Mouse (Mus musculus) lung, embryonic 14.5 days (tissue): ENCODE measurements around the gene Dusp6. TPM values are rescaled to one million over a fixed set of nuclear protein-coding genes. Genes with fewer than 3 reads are reported as not detected.

Source experiments
- ATAC-seq: fragments of 200-750 bp; cut with Nextera tagmentation; 2 replicates; pipeline ENCODE4 v1.8.0; 2017; ENCODE audit warnings: mild to moderate bottlenecking, moderate TSS enrichment, moderate library complexity; ENCODE audit not compliant: insufficient read depth
- DNase-seq: peaks from one replicate; pipeline ENCODE4 v3.0.0-alpha.2; 2015
- H3K27ac ChIP-seq: fragments of 300-500 bp; sonication (generic); 2 replicates; pipeline ENCODE4 v1.5.1; 2014; ENCODE audit warnings: low read depth, mild to moderate bottlenecking, moderate library complexity
- H3K27me3 ChIP-seq: fragments of 300-500 bp; sonication (generic); 2 replicates; pipeline ENCODE4 v1.6.1; 2014; ENCODE audit warnings: low read length, control low read depth; ENCODE audit not compliant: insufficient read depth
- H3K36me3 ChIP-seq: fragments of 300-500 bp; sonication (generic); 2 replicates; pipeline ENCODE4 v1.6.1; 2014; ENCODE audit warnings: control low read depth; ENCODE audit not compliant: insufficient read depth
- H3K4me1 ChIP-seq: fragments of 300-500 bp; sonication (generic); 2 replicates; pipeline ENCODE4 v1.6.1; 2014; ENCODE audit warnings: antibody characterized with exemption, control low read depth; ENCODE audit not compliant: insufficient read depth
- H3K4me2 ChIP-seq: fragments of 300-500 bp; sonication (generic); 2 replicates; pipeline ENCODE4 v1.6.1; 2014; ENCODE audit warnings: mild to moderate bottlenecking
- H3K4me3 ChIP-seq: fragments of 300-500 bp; sonication (generic); 2 replicates; pipeline ENCODE4 v1.5.1; 2014; ENCODE audit warnings: low read depth, low read length
- H3K9ac ChIP-seq: fragments of 300-500 bp; sonication (generic); 2 replicates; pipeline ENCODE4 v1.6.1; 2014
- H3K9me3 ChIP-seq: fragments of 300-500 bp; sonication (generic); 2 replicates; pipeline ENCODE4 v1.6.1; 2016; ENCODE audit warnings: low read depth, low read length, control low read depth
- CTCF ChIP-seq: IDR thresholded peaks from 2 replicates; pipeline ENCODE4 v1.5.1; 2016; ENCODE audit warnings: antibody characterized with exemption, low read depth
- WGBS: fragments of 180-500 bp; shearing (Covaris S2); extraction: QIAGEN DNeasy Blood & Tissue Kit; methylation state at CpG from one replicate; pipeline ENCODE4 v1.1.7; 2014; 5-methylcytosine and 5-hydroxymethylcytosine counted together
- polyA plus RNA-seq: library from polyadenylated mRNA; unstranded; fragments of >200 nt; fragmentation: Nextera tagmentation; extraction: Ambion mirVana; gene quantifications from 2 replicates; pipeline ENCODE4 v1.2.1, GENCODE M21; 2014

The Dusp6 gene
- polyA plus RNA-seq, 1 experiment from 2014 or later: 76.8 TPM

DNA sequence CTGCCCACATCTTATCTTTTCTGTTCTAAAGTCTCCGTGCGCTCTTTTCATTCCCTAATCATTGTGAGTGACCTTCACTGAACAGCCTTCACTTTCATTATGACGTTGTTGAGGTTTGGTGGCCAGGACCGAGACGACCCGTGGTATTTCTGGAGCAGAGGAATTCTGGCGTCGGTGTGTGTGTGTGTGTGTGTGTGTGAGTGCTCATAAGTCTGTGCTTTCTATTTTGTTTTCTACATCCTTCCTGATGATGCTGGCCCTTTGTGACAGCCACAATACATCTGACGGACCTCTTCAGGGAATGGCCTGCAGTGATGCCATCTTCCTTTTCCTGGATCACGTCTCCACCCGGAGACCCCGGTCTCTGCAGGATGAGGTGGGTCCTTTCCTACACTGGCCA is 11.6 kb downstream of the Dusp6 start:
- H3K4me3 ChIP-seq: no peak overlapping the region
- no peaks in the 10 kb centered on the region for H3K36me3 ChIP-seq
- H3K9ac ChIP-seq: no peak overlapping the region
- H3K9me3 ChIP-seq: no peaks in the 10 kb centered on the region
- peak; percentile 32 for DNase-seq
- no peak for ATAC-seq
- TF ChIP-seq CTCF: no peak
- H3K27me3 ChIP-seq: no peaks in the 10 kb centered on the region
- H3K4me2 ChIP-seq: no peak overlapping the region
- WGBS: 72% methylated on average over 12 of the region's 12 CpGs
- no peak overlapping the region for H3K27ac ChIP-seq
- no peaks in the 10 kb centered on the region for H3K4me1 ChIP-seq

DNA sequence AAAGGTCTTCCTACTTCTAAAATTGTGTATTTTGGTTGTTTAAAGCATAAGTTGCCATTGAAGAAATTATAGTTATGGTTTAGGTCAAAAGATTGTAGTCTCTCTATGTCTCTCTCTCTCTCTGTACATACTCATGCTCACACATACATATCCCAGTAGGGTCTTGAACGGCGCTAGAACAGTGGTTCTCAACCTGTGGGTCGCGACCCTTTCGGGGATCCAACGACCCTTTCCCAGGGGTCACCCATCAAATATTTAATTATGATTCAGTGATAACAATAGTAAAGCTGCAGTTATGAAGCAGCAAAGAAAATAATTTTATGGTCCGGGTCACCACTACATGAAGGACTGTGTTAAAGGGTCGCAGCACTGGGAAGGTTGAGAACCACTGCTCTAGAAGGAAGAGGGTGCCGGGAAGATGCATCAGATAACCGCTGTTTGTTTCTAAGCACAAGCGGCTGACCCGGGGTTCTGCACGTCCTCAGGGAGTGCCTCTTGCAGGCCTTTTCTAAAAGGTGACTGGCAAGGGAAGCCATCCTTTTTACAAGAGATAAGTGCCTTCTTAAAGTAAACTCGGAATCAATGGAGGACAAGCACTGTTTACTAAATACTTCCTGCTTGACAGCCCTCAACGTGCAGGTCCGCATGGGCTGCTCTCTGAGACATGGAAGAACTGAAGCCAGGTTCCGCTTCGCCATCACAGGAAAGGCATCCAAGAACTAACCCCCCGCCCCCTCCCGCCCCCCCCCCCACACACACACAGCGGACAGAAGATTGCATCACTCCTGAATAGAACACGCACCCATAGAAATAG is 16.2 kb downstream of the Dusp6 start:
- TF ChIP-seq CTCF: no peak
- H3K9me3 ChIP-seq: no peaks in the 10 kb centered on the region
- 0 out of 2 replicates have a peak overlapping the region, but pooled peaks have one; percentile 5 for H3K4me2 ChIP-seq
- no peak overlapping the region for H3K4me3 ChIP-seq
- H3K27me3 ChIP-seq: no peaks in the 10 kb centered on the region
- H3K4me1 ChIP-seq: no peaks in the 10 kb centered on the region
- no peak overlapping the region for H3K27ac ChIP-seq
- DNase-seq (peak; percentile 56), ATAC-seq (peak; percentile 57; the same call in 1 of the 2 replicates)
- no peaks in the 10 kb centered on the region for H3K36me3 ChIP-seq
- WGBS: 44% methylated on average over 22 of the region's 22 CpGs
- H3K9ac ChIP-seq: no peak overlapping the region

DNA sequence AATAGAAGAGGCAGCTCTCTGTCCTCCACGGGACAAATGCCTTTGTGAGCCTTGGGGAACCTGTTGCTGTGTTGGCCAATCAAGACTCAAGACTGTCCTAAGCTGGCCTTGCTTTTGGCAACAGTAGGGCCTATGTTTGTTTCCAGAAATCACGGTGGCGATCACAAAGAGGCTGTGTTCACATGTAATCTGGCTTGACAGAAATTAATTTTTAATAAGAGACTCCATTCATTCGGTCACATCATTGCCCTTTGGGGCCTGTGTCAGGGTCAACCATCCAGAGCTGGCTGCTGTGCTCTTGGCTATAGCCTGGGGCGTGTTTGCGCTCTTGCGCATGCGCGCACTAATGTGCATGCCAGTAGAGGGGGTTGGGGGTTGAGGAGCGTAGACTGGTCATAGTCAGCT is 21.0 kb downstream of the Dusp6 start:
- Histone ChIP-seq H3K4me3 (no peak overlapping the region), H3K27me3 (no peaks in the 10 kb centered on the region), H3K9me3 (no peaks in the 10 kb centered on the region), H3K36me3 (no peaks in the 10 kb centered on the region), H3K9ac (no peak overlapping the region), H3K27ac (no peak overlapping the region), H3K4me1 (peaks cover 13% of the 10 kb centered on the region), H3K4me2 (no peak overlapping the region)
- no peak for TF ChIP-seq CTCF
- 89% methylated on average over 10 of the region's 10 CpGs for WGBS
- DNase-seq: no peak
- no peak for ATAC-seq

DNA sequence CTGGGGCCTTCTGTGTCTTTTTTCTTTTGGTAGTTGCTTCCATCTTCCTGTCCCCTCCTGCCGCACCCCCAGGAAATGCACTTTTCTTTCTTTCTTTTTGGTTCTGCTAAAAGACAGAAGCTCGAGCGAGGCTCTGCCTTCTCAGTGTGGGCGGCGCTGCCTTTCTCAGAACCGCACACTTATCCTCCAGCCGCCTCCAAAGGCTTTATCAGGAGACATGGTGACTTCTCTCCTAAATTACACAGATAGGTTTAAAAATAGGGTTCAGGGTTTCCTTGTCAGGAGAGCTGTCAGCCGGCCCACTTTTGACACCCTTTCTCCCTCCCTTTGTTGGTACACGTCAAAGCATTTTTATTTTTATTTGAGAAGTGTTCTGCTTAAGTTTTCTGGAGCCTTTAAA is 21.9 kb downstream of the Dusp6 start:
- Histone ChIP-seq H3K4me1 (peaks cover 13% of the 10 kb centered on the region), H3K9me3 (no peaks in the 10 kb centered on the region), H3K4me3 (no peak overlapping the region), H3K36me3 (no peaks in the 10 kb centered on the region), H3K27ac (no peak overlapping the region; the same call in 1 of the 2 replicates), H3K4me2 (peak overlapping the region; percentile 11; the same call in 1 of the 2 replicates), H3K27me3 (no peaks in the 10 kb centered on the region), H3K9ac (no peak overlapping the region)
- no peak for TF ChIP-seq CTCF
- no peak for ATAC-seq
- 58% methylated on average over 9 of the region's 9 CpGs for WGBS
- no peak for DNase-seq

DNA sequence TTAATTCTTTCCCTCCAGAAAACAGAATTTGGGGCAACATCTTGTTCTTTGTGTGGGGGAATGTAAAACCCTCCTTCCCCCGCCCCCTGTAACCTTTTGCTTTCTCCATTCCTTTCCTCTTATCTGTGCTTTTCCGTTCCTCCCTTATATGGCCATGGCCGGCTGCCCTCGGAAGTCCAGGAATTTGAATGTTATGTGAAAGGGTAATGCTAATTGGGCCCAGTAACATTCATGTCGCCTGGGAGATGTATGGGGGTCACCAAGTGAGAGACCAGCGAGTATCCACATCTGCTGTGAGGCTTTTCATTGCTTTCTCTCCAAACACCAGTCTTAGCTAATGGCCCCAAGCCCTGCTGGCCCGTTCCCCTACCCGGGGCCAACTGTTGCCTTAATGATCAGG is 22.7 kb downstream of the Dusp6 start:
- Histone ChIP-seq H3K4me1 (peaks cover 13% of the 10 kb centered on the region), H3K9me3 (no peaks in the 10 kb centered on the region), H3K27ac (peak overlapping the region; percentile 52; the same call in 1 of the 2 replicates), H3K36me3 (no peaks in the 10 kb centered on the region), H3K27me3 (no peaks in the 10 kb centered on the region), H3K4me3 (no peak overlapping the region), H3K9ac (no peak overlapping the region), H3K4me2 (no peak overlapping the region)
- TF ChIP-seq CTCF: no peak
- DNase-seq: peak; percentile 53
- ATAC-seq: peak; percentile 65
- 21% methylated on average over 8 of the region's 8 CpGs for WGBS

DNA sequence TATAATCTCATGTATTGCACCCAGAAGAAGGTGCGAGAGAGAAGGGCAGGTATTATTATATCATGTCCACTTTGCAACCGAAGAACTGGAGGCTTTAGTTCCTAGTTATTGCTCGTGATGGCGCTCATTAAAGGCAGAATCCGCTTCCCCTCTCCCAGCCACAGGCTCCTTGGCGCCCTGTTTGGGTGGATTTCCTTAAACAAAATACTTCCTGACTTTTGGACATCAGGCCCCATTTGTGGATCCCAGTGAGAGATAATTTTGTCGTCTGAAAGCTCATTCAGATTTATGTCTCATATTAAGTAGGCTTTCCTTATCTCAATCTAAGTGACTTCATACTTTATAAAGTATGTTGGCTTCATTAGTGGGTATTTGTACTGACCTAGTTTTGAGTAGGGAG is 23.2 kb downstream of the Dusp6 start:
- ATAC-seq: no peak
- H3K4me2 ChIP-seq: no peak overlapping the region
- WGBS: 50% methylated on average over 7 of the region's 7 CpGs
- H3K4me3 ChIP-seq: no peak overlapping the region
- peak; percentile 54 for DNase-seq
- no peak overlapping the region; the same call in 1 of the 2 replicates for H3K27ac ChIP-seq
- 0 out of 2 replicates have a peak, but pooled peaks have one; percentile 3 for TF ChIP-seq CTCF
- H3K4me1 ChIP-seq: peaks cover 13% of the 10 kb centered on the region
- H3K9ac ChIP-seq: no peak overlapping the region
- no peaks in the 10 kb centered on the region for H3K27me3 ChIP-seq
- no peaks in the 10 kb centered on the region for H3K9me3 ChIP-seq
- no peaks in the 10 kb centered on the region for H3K36me3 ChIP-seq

DNA sequence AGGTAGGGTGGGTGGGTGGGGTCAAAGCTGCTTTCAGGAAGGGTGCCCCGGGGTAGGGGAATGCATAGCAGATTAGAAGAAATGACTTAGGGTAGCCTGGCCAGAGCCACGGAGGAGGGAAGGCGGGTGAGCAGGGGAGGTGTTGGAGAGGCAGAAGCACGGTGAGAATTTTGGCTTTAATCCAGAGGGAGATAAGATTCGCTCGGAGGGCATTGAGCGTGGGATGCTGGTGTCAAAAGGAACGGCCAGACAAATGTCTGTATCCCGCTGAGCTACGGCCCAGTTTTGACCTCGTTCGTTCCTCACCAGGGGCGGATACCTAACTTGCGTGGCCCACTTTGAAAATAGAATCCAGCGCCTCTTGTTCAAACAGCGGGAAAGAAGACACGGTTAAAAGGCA is 23.8 kb downstream of the Dusp6 start:
- Histone ChIP-seq H3K4me1 (peaks cover 13% of the 10 kb centered on the region), H3K27me3 (no peaks in the 10 kb centered on the region), H3K9me3 (no peaks in the 10 kb centered on the region), H3K9ac (no peak overlapping the region), H3K27ac (no peak overlapping the region), H3K4me2 (peak overlapping the region; percentile 45), H3K4me3 (no peak overlapping the region), H3K36me3 (no peaks in the 10 kb centered on the region)
- ATAC-seq (peak; percentile 22; the same call in 1 of the 2 replicates), DNase-seq (peak; percentile 52)
- 12% methylated on average over 17 of the region's 17 CpGs for WGBS
- TF ChIP-seq CTCF: no peak
